In the genomic region with DNA sequence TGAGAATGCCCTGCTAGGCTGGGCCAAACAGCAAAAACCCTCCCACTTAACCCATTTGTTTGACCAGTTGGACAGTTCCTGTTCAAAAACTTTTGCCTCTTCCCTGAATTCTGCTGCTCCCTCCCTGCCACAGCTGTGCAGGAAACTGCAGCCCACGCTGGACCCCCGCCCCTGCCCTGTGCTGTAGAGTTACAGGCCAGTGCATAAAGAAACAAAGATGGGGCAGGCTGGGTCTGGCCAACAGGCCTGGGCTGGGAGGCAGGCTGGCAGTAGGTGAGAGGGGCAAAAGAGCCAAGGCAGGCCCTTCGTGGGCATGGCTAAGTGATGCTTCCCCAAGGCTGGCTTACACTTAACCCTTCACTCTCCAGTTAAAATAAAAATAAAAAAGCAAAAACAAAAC, we compare ENCODE assay signal across 30 mouse cellular contexts. TPM values are rescaled to one million over a fixed set of nuclear protein-coding genes. Genes with fewer than 3 reads are reported as not detected.
"Had no signal": no experiment of that assay in that cellular context is flagged by ENCODE, and none has a peak within 500 bp of the region (broad histone marks: within the 10 kb centered on the region; RNA-seq: fewer than 3 reads in every experiment).

No protein-coding gene starts in this region.

- H3K4me3 ChIP-seq: gastrocnemius, adult 2 months; heart, embryonic 10.5 days; heart, embryonic 12.5 days; hindbrain, embryonic 10.5 days; hindbrain, embryonic 12.5 days; intestine, embryonic 15.5 days; layer of hippocampus, adult 2 months; left cerebral cortex, adult 2 months; limb, embryonic 10.5 days; limb, embryonic 12.5 days; liver, embryonic 13.5 days; liver, embryonic 15.5 days had no signal

- H3K27ac ChIP-seq: gastrocnemius, adult 2 months; heart, embryonic 10.5 days; hindbrain, embryonic 10.5 days; hindbrain, embryonic 12.5 days; hindbrain, embryonic 14.5 days; intestine, embryonic 15.5 days; layer of hippocampus, adult 2 months; left cerebral cortex, adult 2 months; limb, embryonic 10.5 days; limb, embryonic 12.5 days; liver, embryonic 13.5 days; liver, embryonic 15.5 days had no signal

- H3K9ac ChIP-seq: heart, embryonic 12.5 days; hindbrain, embryonic 12.5 days; hindbrain, embryonic 14.5 days; intestine, embryonic 15.5 days; limb, embryonic 12.5 days; liver, embryonic 13.5 days; liver, embryonic 15.5 days; liver, postnatal 0 days had no signal

- DNase-seq: gastrocnemius, adult 2 months; gastrocnemius, postnatal 10 days; gastrocnemius, postnatal 25 days; heart, adult 18-20 months; heart, postnatal 10 days; heart, postnatal 4 days; kidney, postnatal 10 days; kidney, postnatal 36 days; liver; liver, embryonic 13.5 days; liver, postnatal 0 days had no signal

- H3K4me1 ChIP-seq: heart, embryonic 10.5 days; heart, embryonic 12.5 days; hindbrain, embryonic 10.5 days; hindbrain, embryonic 12.5 days; intestine, embryonic 15.5 days; limb, embryonic 10.5 days; limb, embryonic 12.5 days; liver, embryonic 13.5 days; liver, embryonic 15.5 days had no signal

- ATAC-seq: hindbrain, embryonic 16.5 days; inflammation-experienced regulatory T-cells, adult 6 months; intestine, embryonic 15.5 days; intestine, postnatal 0 days; liver, postnatal 0 days had no signal

- H3K9me3 ChIP-seq: intestine, embryonic 15.5 days; liver, embryonic 15.5 days had no signal

- H3K27me3 ChIP-seq: heart, embryonic 12.5 days; hindbrain, embryonic 12.5 days; intestine, embryonic 15.5 days; limb, embryonic 12.5 days; liver, embryonic 13.5 days; liver, embryonic 15.5 days had no signal

- H3K36me3 ChIP-seq: heart, embryonic 10.5 days; heart, embryonic 12.5 days; hindbrain, embryonic 10.5 days; hindbrain, embryonic 12.5 days; intestine, embryonic 15.5 days; limb, embryonic 10.5 days; limb, embryonic 12.5 days; liver, embryonic 13.5 days; liver, embryonic 15.5 days had no signal

- H3K4me2 ChIP-seq: heart, embryonic 12.5 days; hindbrain, embryonic 12.5 days; hindbrain, embryonic 14.5 days; intestine, embryonic 15.5 days; limb, embryonic 12.5 days; liver, embryonic 11.5 days; liver, embryonic 13.5 days; liver, embryonic 15.5 days had no signal

RNA-seq across cellular contexts. Expression of a gene that starts 12.3 kb away (rescaled TPM):
- polyA plus RNA-seq: frontal cortex, adult 2 months; heart, embryonic 10.5 days; heart, embryonic 12.5 days; heart, embryonic 14.5 days; heart, embryonic 16.5 days; hindbrain, embryonic 10.5 days; hindbrain, embryonic 12.5 days; hindbrain, embryonic 14.5 days; hindbrain, embryonic 16.5 days; inflammation-experienced regulatory T-cells, adult 6 months; intestine, embryonic 15.5 days; intestine, postnatal 0 days; limb, embryonic 10.5 days; limb, embryonic 12.5 days; limb, embryonic 14.5 days; liver, embryonic 11.5 days; liver, embryonic 13.5 days; liver, embryonic 15.5 days; liver, postnatal 0 days had no signal

RNA-seq across cellular contexts. Expression of a gene that starts 20.0 kb away (rescaled TPM):
- polyA plus RNA-seq: frontal cortex, adult 2 months; heart, embryonic 10.5 days; heart, embryonic 12.5 days; heart, embryonic 14.5 days; heart, embryonic 16.5 days; hindbrain, embryonic 10.5 days; hindbrain, embryonic 12.5 days; hindbrain, embryonic 14.5 days; hindbrain, embryonic 16.5 days; inflammation-experienced regulatory T-cells, adult 6 months; intestine, embryonic 15.5 days; intestine, postnatal 0 days; limb, embryonic 10.5 days; limb, embryonic 12.5 days; limb, embryonic 14.5 days; liver, embryonic 11.5 days; liver, embryonic 13.5 days; liver, embryonic 15.5 days; liver, postnatal 0 days had no signal

RNA-seq across cellular contexts. Expression of a gene that starts 33.5 kb away (rescaled TPM):
- polyA plus RNA-seq: frontal cortex, adult 2 months; heart, embryonic 10.5 days; heart, embryonic 12.5 days; heart, embryonic 14.5 days; heart, embryonic 16.5 days; hindbrain, embryonic 10.5 days; hindbrain, embryonic 12.5 days; hindbrain, embryonic 14.5 days; hindbrain, embryonic 16.5 days; inflammation-experienced regulatory T-cells, adult 6 months; intestine, embryonic 15.5 days; intestine, postnatal 0 days; limb, embryonic 10.5 days; limb, embryonic 12.5 days; limb, embryonic 14.5 days; liver, embryonic 11.5 days; liver, embryonic 13.5 days; liver, embryonic 15.5 days; liver, postnatal 0 days had no signal

RNA-seq across cellular contexts. Expression of a gene that starts 34.4 kb away (rescaled TPM):
- polyA plus RNA-seq: frontal cortex, adult 2 months; heart, embryonic 10.5 days; heart, embryonic 12.5 days; heart, embryonic 14.5 days; heart, embryonic 16.5 days; hindbrain, embryonic 10.5 days; hindbrain, embryonic 12.5 days; hindbrain, embryonic 14.5 days; hindbrain, embryonic 16.5 days; inflammation-experienced regulatory T-cells, adult 6 months; intestine, embryonic 15.5 days; intestine, postnatal 0 days; limb, embryonic 10.5 days; limb, embryonic 12.5 days; limb, embryonic 14.5 days; liver, embryonic 11.5 days; liver, embryonic 13.5 days; liver, embryonic 15.5 days; liver, postnatal 0 days had no signal
